Mouse (Mus musculus): ENCODE measurements around the gene Cpne9.
A peak's percentile ranks its signal among the peaks of the same experiment; 100 is the strongest.

The Cpne9 gene

DNA sequence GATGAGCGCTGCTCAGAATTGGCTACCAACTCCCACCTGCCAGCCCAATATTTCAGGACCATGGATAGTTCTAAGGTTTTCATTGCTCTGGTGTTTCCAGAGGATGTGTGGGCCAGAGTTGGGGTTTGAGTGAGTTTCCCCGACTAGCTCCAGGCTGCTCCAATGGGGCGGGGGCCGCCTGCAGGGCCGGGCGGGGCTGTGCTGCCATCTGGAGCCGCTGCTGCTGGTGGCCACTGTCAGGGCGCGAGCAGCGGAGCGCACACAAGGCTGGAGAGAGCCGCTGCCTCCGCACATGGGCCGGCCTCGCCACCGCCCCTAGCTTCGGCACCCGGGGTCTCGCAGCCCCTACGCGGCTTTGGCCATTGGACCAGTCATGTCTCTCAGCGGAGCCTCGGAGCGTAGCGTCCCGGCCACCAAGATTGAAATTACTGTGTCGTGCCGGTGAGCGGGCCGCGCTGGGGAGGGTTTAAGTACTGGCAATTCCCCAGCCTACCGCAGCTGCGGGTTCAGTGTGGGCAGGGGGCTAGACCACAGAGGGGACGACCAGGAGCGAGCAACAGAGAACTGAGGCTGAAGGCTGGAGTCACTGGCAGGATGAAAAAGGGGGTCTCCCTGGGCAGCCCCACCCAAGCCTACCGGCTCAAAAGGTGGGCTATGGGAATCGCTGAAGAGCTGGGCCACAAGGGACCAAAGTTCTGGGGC is at the start of gene Cpne9:
Gene Cpne9, plus strand, starts transcription at position 207 of the 702 bp plus-strand sequence.
- DNase-seq (ENCODE audit: low spot score in 2 of 2), result peak; percentile 30 to 47

DNA sequence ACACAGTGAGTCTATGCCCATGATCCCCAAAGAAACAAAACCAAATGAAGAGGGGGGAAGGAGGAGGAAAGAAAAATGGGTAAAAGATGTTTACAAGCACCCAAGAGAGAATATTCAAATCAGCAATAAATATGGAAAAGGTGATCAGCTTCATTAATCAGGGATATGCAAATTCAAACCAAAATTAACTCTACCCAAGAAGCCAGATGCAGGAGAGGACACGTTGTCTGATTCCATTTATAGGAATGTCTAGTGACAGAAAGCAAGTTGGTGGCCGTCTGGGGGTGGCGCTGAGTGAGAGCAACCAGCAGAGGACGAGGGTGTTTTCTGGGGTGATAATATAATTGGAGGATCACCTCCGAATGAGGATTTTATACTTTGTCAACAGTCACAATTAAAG is 47.0 kb upstream of the Cpne9 start:
- DNase-seq (ENCODE audit: low spot score in 2 of 2), result peak in 1 of 2 experiments; percentile 9

DNA sequence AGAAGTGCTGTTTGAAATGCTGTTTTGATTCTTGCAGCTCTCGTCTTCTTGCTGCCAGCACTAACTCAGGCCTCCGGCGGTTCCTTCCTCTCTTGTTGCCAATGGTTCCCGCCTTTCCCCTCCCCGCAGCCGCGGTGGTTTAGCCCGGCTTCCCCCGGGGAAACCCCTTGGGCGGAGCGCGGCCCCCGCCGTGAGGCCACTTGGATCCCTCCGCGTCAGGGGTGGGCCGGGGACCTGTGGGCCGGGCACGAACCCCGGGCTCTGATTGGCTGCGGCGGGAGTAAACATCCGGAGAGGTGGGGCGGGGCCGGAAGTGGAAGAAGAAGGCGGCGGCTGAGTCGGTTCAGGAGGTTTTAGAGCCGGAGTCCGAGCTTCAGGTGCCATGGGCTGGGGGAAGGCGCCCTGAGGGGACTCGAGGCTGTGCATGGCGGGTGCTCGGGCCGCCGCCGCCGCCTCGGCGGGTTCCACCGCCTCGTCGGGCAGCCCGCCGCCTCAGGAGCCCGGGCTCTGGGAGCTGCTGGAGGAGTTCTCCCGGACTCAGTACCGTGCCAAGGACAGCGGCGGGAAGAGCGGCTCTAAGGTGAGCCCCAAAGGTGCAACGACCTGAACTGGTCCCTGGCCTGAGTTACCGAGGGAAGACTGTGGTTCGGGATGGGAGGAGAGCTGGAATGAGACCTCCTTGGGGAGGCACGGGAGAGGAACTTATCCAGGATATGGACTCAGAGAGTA is 44.4 kb upstream of the Cpne9 start, which contains the start of gene Mtmr14:
Gene Mtmr14, plus strand, starts transcription at position 302 of the 729 bp plus-strand sequence.
- DNase-seq (ENCODE audit: low spot score in 2 of 2), result peak; percentile 96 to 97

DNA sequence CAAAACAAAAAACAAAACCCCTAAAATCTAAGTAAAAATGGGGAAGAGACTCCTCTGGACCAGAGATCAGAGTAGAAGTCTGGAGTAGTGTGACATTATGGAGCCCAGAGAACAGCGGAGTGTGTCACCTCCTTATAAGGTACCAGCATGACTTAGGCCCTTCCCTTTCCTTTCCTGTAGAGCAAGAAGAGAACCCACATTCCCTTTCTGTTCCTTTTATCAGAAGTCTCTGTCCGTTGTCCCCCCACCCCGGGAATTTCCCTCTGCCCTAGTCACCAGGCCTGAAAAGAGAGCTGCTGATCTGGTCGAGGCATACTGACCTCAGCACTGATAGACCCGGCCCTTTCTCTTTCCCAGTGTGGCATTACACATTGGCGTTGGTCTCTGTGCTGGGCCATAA is 43.7 kb upstream of the Cpne9 start:
- DNase-seq (ENCODE audit: low spot score in 2 of 2), result no peak

DNA sequence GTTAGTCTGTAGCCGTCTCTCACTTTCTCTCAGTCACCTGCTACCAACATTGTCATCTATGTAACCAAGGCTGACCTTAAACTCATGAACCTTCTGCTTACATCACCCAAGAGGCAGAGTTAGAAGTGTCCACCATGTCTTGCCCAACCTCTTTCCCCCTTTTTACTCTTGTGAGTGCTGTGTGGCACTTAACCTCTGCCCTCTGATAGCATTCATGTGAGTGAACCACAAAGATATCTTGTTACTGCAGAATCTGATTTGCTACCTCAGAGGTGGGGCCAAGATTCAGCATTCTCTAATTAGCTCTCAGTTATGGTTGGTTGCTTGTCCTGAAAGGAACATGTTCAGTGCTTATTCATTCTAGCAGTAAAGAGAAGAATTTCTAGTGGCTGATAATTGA is 39.4 kb upstream of the Cpne9 start:
- no peak for DNase-seq (ENCODE audit: low spot score in 2 of 2)

DNA sequence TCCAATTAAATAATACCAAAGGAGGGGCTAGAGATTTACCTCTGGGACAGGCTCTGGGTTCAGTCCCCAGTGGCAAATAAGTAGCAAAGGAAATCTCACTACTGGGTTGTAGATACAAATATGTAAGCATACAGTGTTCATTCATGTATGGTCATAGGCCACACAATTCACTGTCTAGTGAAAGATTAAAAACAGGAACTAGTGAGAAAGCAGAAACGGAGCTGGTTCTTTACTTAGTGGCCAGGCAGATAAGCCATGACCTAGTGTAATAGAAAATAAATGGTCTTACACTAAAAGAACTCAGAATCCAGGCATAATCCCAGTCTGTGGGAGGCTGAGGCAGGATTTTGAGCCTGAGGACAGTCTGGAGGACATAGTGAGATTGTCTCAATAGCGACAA is 36.5 kb upstream of the Cpne9 start:
- no peak for DNase-seq (ENCODE audit: low spot score in 2 of 2)

DNA sequence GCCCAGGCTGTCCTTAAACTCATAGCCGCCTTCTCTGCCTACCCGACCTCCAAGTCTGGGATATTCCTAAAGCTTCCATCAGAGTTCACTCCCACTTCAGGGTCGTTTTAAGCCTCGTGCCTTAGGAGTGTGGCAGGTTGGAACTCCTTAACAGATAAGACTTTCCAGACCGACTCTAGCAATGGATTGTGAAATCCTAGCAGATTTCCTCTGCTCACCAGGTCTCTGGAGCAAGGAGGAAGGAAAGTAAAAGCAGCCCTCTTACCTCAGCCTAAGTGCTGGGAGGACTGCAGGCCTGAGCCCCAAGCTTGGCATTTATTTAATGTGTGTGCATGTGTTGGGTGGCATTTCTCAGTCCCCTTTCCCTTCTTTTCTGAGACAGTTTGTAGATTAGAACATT is 31.3 kb upstream of the Cpne9 start:
- no peak for DNase-seq (ENCODE audit: low spot score in 2 of 2)

DNA sequence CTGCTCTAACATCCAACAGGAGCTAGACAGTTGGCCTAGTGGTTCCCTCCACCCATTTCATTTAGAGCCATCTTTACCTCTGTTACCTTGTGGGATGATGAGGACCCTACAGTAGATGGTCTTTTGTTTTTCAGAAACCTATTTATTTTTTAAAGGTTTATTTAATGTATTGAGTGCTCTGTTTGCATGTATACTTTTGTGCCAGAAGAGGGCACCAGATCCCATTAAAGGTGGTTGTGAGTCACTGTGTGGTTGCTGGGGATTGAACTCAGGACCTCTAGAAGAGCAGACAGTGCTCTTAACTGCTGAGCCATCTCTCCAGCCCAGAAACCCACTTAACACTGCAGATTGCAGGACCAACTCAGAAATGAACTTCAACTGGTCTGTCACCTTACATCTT is 30.2 kb upstream of the Cpne9 start:
- DNase-seq (ENCODE audit: low spot score in 2 of 2), result no peak

DNA sequence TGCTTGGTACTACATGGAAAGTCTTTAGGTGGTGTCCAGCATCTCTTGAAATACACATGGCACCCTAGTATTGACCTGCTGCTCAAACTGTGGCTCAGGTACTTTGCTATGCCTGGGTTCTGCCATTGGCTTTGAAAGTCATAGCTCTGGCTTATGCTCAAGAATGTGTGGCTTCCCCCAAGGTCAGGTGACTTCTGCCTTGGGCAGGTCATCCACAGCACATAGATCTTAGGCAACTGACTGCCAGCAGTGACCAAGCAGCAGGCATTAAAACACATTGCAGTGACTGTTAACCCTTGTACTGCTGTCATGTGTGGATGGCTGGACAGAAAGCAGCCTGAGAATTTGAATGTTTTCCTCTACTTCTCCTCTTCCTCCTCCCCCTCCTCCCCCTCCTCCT is 27.2 kb upstream of the Cpne9 start:
- no peak for DNase-seq (ENCODE audit: low spot score in 2 of 2)

DNA sequence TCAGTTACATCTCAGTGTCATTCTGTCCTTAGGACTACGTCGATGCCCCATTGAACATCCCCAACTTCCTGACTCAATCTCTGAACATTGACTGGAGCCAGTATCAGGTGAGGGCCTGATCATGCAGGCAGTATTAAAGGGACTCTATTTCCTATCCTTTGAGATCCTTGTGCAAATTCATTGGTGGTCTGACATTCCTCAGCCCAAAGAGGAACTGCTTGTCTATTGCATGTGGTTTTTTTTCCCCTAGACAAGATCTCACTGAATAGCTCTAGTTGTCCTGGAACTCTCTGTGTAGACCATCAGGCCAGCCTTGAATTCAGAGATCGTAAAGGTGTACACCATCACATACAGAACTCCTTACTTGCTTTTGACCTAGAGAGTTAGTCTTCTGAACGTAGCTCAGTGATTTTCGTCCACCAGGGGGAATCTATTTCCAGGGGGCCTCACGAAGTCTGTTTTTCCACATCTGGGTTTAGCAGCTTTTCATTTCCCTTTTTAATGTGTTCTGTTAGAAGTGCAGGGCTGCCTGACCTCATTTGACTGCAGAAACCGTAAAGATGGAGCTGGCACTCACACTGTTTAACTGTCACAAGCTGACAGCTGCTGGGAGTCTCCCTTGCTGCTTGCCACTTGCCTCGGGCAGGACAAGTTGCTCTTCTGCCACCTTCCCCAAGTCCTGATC is 20.8 kb upstream of the Cpne9 start:
- no peak for DNase-seq (ENCODE audit: low spot score in 2 of 2)

DNA sequence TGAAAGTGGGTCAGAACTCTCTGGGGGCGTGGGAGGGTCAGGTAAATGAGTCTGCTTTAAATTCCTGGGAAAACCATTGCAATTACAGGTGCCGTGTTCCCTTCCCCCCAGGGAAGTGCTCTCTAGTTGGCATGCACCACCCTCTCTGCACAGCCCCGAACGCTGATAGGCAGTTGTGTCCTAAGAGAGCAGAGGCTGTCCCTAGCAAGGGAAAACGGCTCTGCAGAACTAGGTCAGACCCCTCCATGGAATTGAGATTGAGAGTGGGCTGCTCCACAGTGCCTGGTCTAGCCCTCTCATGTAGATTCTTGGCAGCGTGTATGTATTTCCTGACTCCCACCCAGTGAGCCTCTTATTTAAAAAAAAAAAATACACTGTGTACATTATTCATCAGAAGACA is 18.6 kb upstream of the Cpne9 start:
- DNase-seq (ENCODE audit: low spot score in 2 of 2), result no peak

DNA sequence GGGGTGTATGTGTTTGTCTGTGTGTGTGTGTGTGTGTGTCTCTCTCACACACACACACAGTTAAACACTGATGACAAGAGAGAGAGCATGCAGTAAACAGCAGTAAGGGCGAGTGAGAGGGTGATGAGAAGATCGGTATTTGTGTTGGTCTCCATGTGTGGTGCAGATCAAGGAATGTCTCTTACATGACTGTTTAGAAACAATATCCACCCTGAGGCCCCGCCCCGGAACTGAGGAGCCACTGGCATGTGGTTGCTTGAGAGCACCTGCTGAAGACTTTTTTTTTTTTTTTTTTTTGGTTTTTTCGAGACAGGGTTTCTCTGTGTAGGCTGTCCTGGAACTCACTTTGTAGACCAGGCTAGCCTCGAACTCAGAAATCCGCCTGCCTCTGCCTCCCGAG is 17.7 kb upstream of the Cpne9 start:
- no peak for DNase-seq (ENCODE audit: low spot score in 2 of 2)

DNA sequence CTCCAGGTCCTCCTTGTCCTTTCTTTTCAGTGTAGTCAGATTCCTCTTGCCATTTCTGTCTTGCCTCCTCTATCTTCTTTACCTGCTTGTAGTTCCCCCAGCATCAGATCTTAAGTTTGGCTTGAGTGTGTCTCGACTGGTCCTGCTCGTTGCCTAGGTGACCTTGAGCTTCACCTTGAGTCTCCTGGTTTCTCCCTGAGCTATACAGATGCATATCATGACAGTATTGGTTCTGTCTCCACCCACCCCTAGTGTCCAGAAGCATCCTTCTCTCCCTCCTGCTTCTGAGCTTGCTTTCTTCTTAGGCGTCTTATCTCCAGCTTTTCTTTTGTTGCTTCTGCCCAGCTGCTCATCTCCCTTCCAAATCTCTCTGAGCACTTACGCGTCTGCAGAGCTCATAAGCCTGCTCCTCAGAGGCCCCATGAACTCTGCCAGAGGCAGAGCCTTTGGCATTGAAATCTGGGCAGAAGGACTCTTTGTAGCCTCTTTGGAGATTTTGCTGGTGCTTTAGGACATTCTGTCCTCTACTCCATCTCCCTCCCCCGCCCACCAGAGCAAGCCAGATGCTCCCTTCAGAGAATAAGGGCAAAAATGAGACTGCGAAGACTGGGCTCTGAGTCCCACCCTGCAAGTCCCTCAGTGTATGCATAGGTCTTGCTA is 15.0 kb upstream of the Cpne9 start:
- no peak for DNase-seq (ENCODE audit: low spot score in 2 of 2)

DNA sequence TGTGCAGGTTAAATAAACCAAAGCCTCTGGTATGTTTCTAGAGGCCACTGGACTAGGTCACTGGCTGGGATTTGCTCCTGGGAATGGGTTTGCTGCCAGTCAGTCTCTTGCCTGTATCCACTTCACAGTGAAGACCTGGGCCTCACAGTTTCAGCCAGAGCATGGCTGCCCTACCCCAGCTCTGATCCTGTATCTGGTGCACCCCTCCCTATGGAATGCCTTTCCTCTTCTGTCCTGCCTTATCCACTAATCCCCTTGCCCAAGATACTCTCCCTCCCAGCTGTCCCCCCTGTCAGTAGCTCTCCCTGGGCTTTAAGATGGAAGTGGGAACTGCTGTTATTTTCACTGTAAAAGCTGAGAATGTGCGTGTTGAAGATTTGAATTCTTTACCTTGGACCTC is 14.1 kb upstream of the Cpne9 start:
- no peak for DNase-seq (ENCODE audit: low spot score in 2 of 2)

DNA sequence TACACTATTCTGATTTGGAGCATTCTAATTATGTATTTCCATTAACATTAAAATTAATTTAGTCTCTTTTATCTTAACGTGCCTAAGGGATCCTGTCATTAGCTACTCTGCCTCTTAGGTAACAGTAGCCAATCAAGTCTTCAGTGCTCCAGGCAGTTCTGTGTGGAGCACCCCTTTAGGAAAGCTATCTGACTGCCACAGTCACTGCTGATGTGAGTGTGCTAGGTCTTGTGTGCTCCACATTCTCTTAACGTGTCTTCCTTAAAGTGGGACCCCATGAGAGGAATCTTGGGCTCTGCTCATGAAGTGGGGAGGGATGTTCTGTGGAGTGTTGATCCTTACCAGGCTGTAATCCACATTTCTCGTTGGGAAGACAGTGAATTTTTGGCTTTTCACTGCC is 9.7 kb upstream of the Cpne9 start:
- DNase-seq (ENCODE audit: low spot score in 2 of 2), result no peak

DNA sequence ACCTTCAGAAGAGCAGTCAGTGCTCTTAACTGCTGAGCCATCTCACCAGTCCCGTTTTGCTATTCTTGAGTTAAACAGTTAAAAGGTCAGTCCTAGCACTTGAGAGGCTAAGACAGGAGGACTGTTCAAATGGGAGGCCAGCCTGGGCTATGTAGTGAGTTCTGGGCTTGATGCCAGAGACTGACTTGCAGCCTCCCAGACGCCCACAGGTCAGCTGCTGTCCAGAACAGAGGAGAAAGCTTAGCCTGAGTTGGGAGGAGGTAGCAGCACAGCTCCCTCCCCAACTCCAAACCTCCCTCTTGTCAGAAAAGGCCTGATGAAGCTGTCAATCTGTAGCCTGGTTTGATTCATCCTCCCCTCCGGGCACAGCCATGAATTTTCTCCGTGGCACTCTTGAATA is 5.3 kb upstream of the Cpne9 start:
- peak; percentile 33 to 57 for DNase-seq (ENCODE audit: low spot score in 2 of 2)

DNA sequence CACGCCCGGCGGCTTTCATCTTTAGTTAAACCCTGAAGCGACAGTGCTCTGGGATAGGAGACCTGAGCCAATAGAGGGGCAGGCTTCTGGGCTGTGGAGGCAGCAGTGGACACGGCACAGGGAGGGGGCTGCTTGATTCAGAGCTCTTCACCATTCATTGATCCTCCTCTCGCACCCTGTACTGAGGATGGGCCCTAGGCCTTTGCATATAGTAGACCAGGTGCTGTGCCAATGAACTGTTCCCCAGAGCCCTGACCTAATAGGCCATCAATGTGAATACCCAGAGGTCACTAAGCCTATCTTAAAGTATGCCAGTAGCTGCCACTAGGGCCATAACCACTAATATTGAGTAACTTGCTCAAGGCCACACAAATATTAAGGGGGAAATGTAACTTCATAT is 431 bp upstream of the Cpne9 start:
- no peak for DNase-seq (ENCODE audit: low spot score in 2 of 2)

DNA sequence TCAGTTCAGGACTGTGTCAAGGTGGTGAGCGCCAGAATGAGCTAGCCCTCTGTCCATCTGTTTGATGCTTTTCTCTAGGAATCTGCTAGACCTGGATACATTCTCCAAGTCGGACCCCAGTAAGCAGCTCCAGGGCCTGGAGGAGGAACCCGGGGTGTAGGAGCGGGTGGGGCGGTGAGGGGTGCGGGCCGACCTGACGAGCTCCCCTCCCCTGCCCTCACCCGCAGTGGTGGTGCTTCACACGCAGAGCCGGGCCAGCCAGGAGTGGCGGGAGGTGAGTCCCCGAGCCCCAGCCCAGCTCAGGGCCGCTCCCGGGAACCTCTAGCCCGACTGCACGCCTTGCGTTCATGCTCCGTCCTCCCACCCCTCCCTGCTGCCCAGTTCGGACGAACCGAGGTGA is 862 bp downstream of the Cpne9 start:
- no peak for DNase-seq (ENCODE audit: low spot score in 2 of 2)

DNA sequence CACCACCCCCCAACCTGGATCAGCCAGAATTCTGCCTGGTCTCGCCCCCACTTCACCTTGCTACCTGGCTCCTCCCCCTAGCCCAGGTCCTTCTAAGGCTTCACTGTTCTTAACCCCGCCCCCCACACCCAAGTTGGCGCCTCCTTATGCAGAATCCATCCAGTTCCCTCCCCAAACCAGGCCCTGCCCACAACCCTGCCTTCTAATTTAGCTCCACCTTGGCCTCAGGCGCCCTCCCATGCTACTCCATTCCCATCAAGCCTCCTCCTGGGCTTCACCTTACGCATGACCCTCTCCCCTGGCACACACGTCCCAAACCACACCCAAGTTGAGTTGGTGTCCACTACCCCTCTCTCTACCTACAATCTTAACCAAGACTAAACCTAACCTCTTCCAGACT is 1.4 kb downstream of the Cpne9 start:
- no peak for DNase-seq (ENCODE audit: low spot score in 2 of 2)

DNA sequence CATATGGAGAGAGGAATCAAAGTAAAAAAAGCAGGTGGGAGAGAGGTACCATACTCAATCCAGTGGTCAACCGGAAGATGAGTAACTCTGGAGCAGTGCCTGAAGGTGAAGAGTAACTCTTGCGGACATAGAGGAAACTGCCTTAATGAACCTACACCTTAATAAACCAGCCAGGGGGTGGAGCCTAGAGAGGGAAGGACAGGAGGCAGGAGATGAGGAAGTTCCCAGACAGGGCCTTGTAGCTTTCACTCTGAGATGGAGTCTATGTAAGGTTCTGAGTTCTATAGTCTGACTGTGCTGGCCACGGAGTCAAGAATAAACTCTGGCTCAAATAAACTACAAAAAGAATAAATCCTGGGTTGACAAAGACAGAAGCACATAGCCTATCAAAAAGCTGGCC is 2.8 kb downstream of the Cpne9 start:
- DNase-seq (ENCODE audit: low spot score in 2 of 2), result no peak

DNA sequence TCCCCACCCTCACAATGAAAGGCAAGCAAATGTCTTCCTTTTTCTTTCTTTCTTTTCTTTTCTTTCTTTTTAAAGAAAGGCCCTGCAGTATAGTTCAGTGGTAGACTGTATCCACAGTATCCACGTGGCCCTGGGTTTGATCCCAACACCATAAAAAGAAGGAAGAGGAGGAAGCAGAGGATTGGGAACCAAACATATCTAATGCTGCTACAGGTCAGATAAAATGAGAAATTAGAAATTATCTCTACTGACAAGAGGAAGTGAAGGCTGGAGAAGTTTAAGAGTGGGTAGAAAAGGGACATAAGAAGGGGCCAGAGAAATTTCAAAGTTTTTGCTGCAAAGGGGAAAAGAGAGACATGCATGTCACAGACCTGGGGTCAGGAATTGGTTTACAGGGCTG is 4.2 kb downstream of the Cpne9 start:
- DNase-seq (ENCODE audit: low spot score in 2 of 2), result no peak

DNA sequence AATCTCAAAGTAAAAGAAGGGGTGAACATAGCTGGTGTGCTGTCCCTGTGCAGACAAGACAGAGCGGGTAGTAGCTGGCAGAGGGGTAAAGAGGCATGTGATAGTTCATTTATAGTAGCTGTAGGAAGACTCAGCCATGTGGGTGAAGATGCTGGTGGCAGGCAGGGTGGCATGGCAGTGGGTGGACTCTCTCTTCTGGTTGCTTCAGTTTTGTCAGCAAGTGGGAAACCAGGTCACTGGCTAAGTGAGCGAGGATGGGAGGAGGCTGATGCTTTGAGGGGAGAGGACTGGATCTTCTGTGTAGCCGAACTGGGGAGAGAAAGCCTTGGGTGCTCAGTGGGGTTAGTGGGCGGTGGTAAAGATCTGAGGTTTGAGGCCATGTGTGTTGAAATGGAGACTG is 5.1 kb downstream of the Cpne9 start:
- DNase-seq (ENCODE audit: low spot score in 2 of 2), result peak; percentile 59 to 79

All from right cerebral cortex, postnatal 36 days (tissue).